Mouse (Mus musculus): ENCODE measurements around the gene Elp4. TPM values are rescaled to one million over a fixed set of nuclear protein-coding genes. Genes with fewer than 3 reads are reported as not detected.
A peak's percentile ranks its signal among the peaks of the same experiment; 100 is the strongest.

The Elp4 gene
- polyA plus RNA-seq, 1 experiment from 2014 or later = 34.3 TPM

GRCm38 (mm10) chr2:105715409-105716115, 188.8 kb downstream of the Elp4 start:
- Histone ChIP-seq H3K36me3 (ENCODE audit: control insufficient read depth, insufficient read depth, low read length) (no peaks in the 10 kb centered on the region), H3K27ac (ENCODE audit: low read length) (no peak overlapping the region), H3K27me3 (ENCODE audit: control insufficient read depth, insufficient read depth, low read depth, low read length) (no peaks in the 10 kb centered on the region), H3K4me2 (ENCODE audit: low read depth, low read length) (no peak overlapping the region), H3K9ac (ENCODE audit: low read length) (no peak overlapping the region), H3K4me3 (ENCODE audit: low read length) (no peak overlapping the region), H3K9me3 (ENCODE audit: control insufficient read depth, low read length) (no peaks in the 10 kb centered on the region), H3K4me1 (replicated peaks; ENCODE audit: control insufficient read depth, insufficient read depth, low read length) (no peaks in the 10 kb centered on the region)
- 84% methylated on average over 8 of the region's 8 CpGs for WGBS
- no peak for ATAC-seq (ENCODE audit: low read depth)

DNA sequence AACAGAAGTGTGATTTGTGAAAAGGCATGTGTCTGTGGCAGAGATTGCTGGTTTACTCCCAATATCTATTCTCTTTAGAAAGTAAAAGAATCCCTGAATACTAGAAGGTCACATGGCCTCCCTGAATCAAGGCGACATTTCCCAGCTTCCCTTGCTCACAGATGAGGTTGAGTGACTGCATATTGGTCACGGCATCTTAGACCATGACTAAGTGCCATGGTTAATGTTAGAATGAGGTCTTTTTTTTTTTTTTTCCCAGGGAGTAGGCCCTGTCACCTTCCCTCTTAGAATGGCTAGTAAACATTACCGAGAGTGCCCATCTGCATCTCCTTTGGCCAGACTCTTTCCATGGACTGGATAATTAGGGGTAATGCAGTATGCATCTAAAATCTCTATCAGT, 193.9 kb downstream of the Elp4 start:
- H3K4me3 ChIP-seq (ENCODE audit: low read length) = no peak overlapping the region
- no peaks in the 10 kb centered on the region for H3K36me3 ChIP-seq (ENCODE audit: control insufficient read depth, insufficient read depth, low read length)
- WGBS = 84% methylated on average over 3 of the region's 3 CpGs
- no peaks in the 10 kb centered on the region for H3K9me3 ChIP-seq (ENCODE audit: control insufficient read depth, low read length)
- no peaks in the 10 kb centered on the region for H3K27me3 ChIP-seq (ENCODE audit: control insufficient read depth, insufficient read depth, low read depth, low read length)
- no peaks in the 10 kb centered on the region for H3K4me1 ChIP-seq (replicated peaks; ENCODE audit: control insufficient read depth, insufficient read depth, low read length)
- no peak overlapping the region for H3K4me2 ChIP-seq (ENCODE audit: low read depth, low read length)
- H3K9ac ChIP-seq (ENCODE audit: low read length) = no peak overlapping the region
- no peak overlapping the region for H3K27ac ChIP-seq (ENCODE audit: low read length)
- ATAC-seq (ENCODE audit: low read depth) = no peak

GRCm38 (mm10) chr2:105709126-105709525, 195.2 kb downstream of the Elp4 start:
- no peaks in the 10 kb centered on the region for H3K27me3 ChIP-seq (ENCODE audit: control insufficient read depth, insufficient read depth, low read depth, low read length)
- H3K27ac ChIP-seq (ENCODE audit: low read length) = no peak overlapping the region
- ATAC-seq (ENCODE audit: low read depth) = no peak
- H3K9me3 ChIP-seq (ENCODE audit: control insufficient read depth, low read length) = no peaks in the 10 kb centered on the region
- no peaks in the 10 kb centered on the region for H3K4me1 ChIP-seq (replicated peaks; ENCODE audit: control insufficient read depth, insufficient read depth, low read length)
- H3K36me3 ChIP-seq (ENCODE audit: control insufficient read depth, insufficient read depth, low read length) = no peaks in the 10 kb centered on the region
- no peak overlapping the region for H3K4me2 ChIP-seq (ENCODE audit: low read depth, low read length)
- WGBS = 66% methylated on average over 3 of the region's 3 CpGs
- no peak overlapping the region for H3K4me3 ChIP-seq (ENCODE audit: low read length)
- H3K9ac ChIP-seq (ENCODE audit: low read length) = no peak overlapping the region

GRCm38 (mm10) chr2:105705320-105705719, 199.0 kb downstream of the Elp4 start:
- H3K9ac ChIP-seq (ENCODE audit: low read length) = no peak overlapping the region
- no peaks in the 10 kb centered on the region for H3K4me1 ChIP-seq (replicated peaks; ENCODE audit: control insufficient read depth, insufficient read depth, low read length)
- no peaks in the 10 kb centered on the region for H3K9me3 ChIP-seq (ENCODE audit: control insufficient read depth, low read length)
- no peaks in the 10 kb centered on the region for H3K27me3 ChIP-seq (ENCODE audit: control insufficient read depth, insufficient read depth, low read depth, low read length)
- ATAC-seq (ENCODE audit: low read depth) = 0 out of 2 replicates have a peak, but pooled peaks have one; percentile 31
- WGBS = 25% methylated on average over 2 of the region's 2 CpGs
- H3K36me3 ChIP-seq (ENCODE audit: control insufficient read depth, insufficient read depth, low read length) = no peaks in the 10 kb centered on the region
- no peak overlapping the region for H3K4me3 ChIP-seq (ENCODE audit: low read length)
- H3K4me2 ChIP-seq (ENCODE audit: low read depth, low read length) = no peak overlapping the region
- no peak overlapping the region for H3K27ac ChIP-seq (ENCODE audit: low read length)

DNA sequence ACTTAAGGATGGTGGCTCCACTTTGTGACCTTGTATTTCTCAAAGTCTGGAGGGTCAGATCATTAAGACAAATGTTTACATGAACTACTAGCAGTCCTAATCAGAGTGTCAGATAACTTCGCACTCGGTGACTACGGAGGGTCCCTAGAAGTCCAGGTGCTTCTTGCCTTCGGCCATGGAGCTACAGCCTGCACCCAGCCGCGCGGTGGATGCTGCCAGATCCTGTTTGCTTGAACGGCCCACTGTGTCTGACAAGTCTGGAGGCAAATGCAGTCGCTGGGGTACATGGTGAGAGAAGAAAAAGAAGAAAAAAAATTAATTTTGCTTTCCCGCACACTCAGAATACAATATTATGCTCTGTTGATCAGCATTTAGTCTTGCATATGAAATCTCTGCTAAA, 201.8 kb downstream of the Elp4 start:
- Histone ChIP-seq H3K36me3 (ENCODE audit: control insufficient read depth, insufficient read depth, low read length) (no peaks in the 10 kb centered on the region), H3K27me3 (ENCODE audit: control insufficient read depth, insufficient read depth, low read depth, low read length) (no peaks in the 10 kb centered on the region), H3K27ac (ENCODE audit: low read length) (no peak overlapping the region), H3K4me3 (ENCODE audit: low read length) (no peak overlapping the region), H3K4me2 (ENCODE audit: low read depth, low read length) (no peak overlapping the region), H3K9ac (ENCODE audit: low read length) (no peak overlapping the region), H3K4me1 (replicated peaks; ENCODE audit: control insufficient read depth, insufficient read depth, low read length) (no peaks in the 10 kb centered on the region), H3K9me3 (ENCODE audit: control insufficient read depth, low read length) (no peaks in the 10 kb centered on the region)
- 45% methylated on average over 10 of the region's 10 CpGs for WGBS
- ATAC-seq (ENCODE audit: low read depth) = no peak

GRCm38 (mm10) chr2:105701781-105702180, 202.6 kb downstream of the Elp4 start:
- no peak for ATAC-seq (ENCODE audit: low read depth)

GRCm38 (mm10) chr2:105698631-105699030, 205.7 kb downstream of the Elp4 start:
- Histone ChIP-seq H3K27ac (ENCODE audit: low read length) (no peak overlapping the region), H3K9ac (ENCODE audit: low read length) (no peak overlapping the region), H3K4me2 (ENCODE audit: low read depth, low read length) (no peak overlapping the region), H3K4me1 (replicated peaks; ENCODE audit: control insufficient read depth, insufficient read depth, low read length) (no peaks in the 10 kb centered on the region), H3K9me3 (ENCODE audit: control insufficient read depth, low read length) (no peaks in the 10 kb centered on the region), H3K36me3 (ENCODE audit: control insufficient read depth, insufficient read depth, low read length) (no peaks in the 10 kb centered on the region), H3K4me3 (ENCODE audit: low read length) (no peak overlapping the region), H3K27me3 (ENCODE audit: control insufficient read depth, insufficient read depth, low read depth, low read length) (peaks cover 5% of the 10 kb centered on the region)
- 65% methylated on average over 2 of the region's 2 CpGs for WGBS
- ATAC-seq (ENCODE audit: low read depth) = no peak

More at GRCm38 (mm10) chr2:105701781-105702180, 202.6 kb downstream of the Elp4 start:
- Histone ChIP-seq H3K4me3 (ENCODE audit: low read length) (no peak overlapping the region), H3K36me3 (ENCODE audit: control insufficient read depth, insufficient read depth, low read length) (no peaks in the 10 kb centered on the region), H3K4me2 (ENCODE audit: low read depth, low read length) (no peak overlapping the region), H3K4me1 (replicated peaks; ENCODE audit: control insufficient read depth, insufficient read depth, low read length) (no peaks in the 10 kb centered on the region), H3K9me3 (ENCODE audit: control insufficient read depth, low read length) (no peaks in the 10 kb centered on the region), H3K9ac (ENCODE audit: low read length) (no peak overlapping the region), H3K27me3 (ENCODE audit: control insufficient read depth, insufficient read depth, low read depth, low read length) (no peaks in the 10 kb centered on the region), H3K27ac (ENCODE audit: low read length) (no peak overlapping the region)
- 48% methylated on average over 4 of the region's 4 CpGs for WGBS

DNA sequence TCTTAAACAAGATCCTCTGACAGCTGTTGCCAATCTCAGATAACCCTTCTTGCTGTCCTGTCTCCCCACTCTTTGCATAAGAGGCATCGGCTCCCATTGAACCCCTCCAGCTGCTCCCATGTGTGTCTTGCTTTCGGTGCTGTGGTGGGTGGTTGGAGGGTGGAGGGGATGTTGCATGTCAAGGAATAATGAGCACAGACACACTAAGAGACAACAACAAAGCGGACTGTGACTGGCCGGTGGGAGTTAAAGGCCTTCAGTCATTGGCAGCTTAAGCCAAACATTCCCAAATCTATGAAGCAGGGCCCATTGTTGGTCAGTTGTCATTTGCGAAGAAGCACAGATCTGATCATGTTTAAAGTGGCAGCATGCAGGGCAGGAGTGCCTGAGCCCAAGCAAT, 206.6 kb downstream of the Elp4 start:
- no peaks in the 10 kb centered on the region for H3K9me3 ChIP-seq (ENCODE audit: control insufficient read depth, low read length)
- H3K27me3 ChIP-seq (ENCODE audit: control insufficient read depth, insufficient read depth, low read depth, low read length) = peaks cover 13% of the 10 kb centered on the region
- H3K9ac ChIP-seq (ENCODE audit: low read length) = no peak overlapping the region
- H3K4me1 ChIP-seq (replicated peaks; ENCODE audit: control insufficient read depth, insufficient read depth, low read length) = no peaks in the 10 kb centered on the region
- ATAC-seq (ENCODE audit: low read depth) = no peak
- H3K27ac ChIP-seq (ENCODE audit: low read length) = no peak overlapping the region
- no peak overlapping the region for H3K4me3 ChIP-seq (ENCODE audit: low read length)
- no peaks in the 10 kb centered on the region for H3K36me3 ChIP-seq (ENCODE audit: control insufficient read depth, insufficient read depth, low read length)
- WGBS = 70% methylated on average over 5 of the region's 5 CpGs
- H3K4me2 ChIP-seq (ENCODE audit: low read depth, low read length) = no peak overlapping the region

DNA sequence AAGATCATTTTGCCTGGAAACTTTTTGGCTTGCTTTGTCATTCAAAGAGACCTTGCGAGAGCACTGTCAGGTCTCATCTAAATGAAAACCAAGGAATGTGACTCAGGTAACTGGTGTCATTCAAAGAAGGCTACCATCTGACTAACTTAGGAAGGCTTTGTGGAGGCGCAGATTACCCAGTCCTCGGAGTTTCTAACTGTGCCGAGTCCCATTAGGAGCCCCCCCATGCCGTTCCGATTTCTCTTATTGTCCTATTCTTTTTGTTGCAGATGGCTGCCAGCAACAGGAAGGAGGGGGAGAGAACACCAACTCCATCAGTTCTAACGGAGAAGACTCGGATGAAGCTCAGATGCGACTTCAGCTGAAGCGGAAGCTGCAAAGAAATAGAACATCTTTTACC, 213.1 kb downstream of the Elp4 start:
- no peak for ATAC-seq (ENCODE audit: low read depth)
- Histone ChIP-seq H3K27ac (ENCODE audit: low read length) (no peak overlapping the region), H3K36me3 (ENCODE audit: control insufficient read depth, insufficient read depth, low read length) (no peaks in the 10 kb centered on the region), H3K4me1 (replicated peaks; ENCODE audit: control insufficient read depth, insufficient read depth, low read length) (no peaks in the 10 kb centered on the region; the same call in none of the 2 replicates), H3K27me3 (ENCODE audit: control insufficient read depth, insufficient read depth, low read depth, low read length) (peaks cover 74% of the 10 kb centered on the region), H3K9ac (ENCODE audit: low read length) (no peak overlapping the region), H3K4me3 (ENCODE audit: low read length) (no peak overlapping the region), H3K9me3 (ENCODE audit: control insufficient read depth, low read length) (no peaks in the 10 kb centered on the region), H3K4me2 (ENCODE audit: low read depth, low read length) (no peak overlapping the region)
- 17% methylated on average over 10 of the region's 10 CpGs for WGBS
